Mouse (Mus musculus) small intestine, adult 2 months (tissue): ENCODE data around the gene Tenm3. TPM values are rescaled to one million over a fixed set of nuclear protein-coding genes. Genes with fewer than 3 reads are reported as not detected.

Source experiments
- H3K27ac ChIP-seq: fragments of 200-500 bp; 2 replicates; pipeline ENCODE4 v1.5.1; 2012; ENCODE audit warnings: low read depth, low read length, control low read depth, inconsistent platforms; ENCODE audit not compliant: insufficient read depth
- H3K27me3 ChIP-seq: fragments of 200-500 bp; 2 replicates; pipeline ENCODE4 v1.6.1; 2012; ENCODE audit warnings: mild to moderate bottlenecking, moderate library complexity, low read length, inconsistent platforms; ENCODE audit not compliant: control insufficient read depth, insufficient read depth
- H3K36me3 ChIP-seq: fragments of 200-500 bp; 2 replicates; pipeline ENCODE4 v1.6.1; 2012; ENCODE audit warnings: mild to moderate bottlenecking, low read length, control low read depth, inconsistent platforms; ENCODE audit not compliant: control insufficient read depth, insufficient read depth
- H3K4me1 ChIP-seq: fragments of 200-500 bp; 2 replicates; pipeline ENCODE4 v1.6.1; 2012; ENCODE audit warnings: low read length, inconsistent platforms, mixed read lengths; ENCODE audit not compliant: control insufficient read depth, insufficient read depth, insufficient read length
- H3K4me3 ChIP-seq: fragments of 200-500 bp; 2 replicates; pipeline ENCODE4 v1.5.1; 2012; ENCODE audit warnings: low read depth, mild to moderate bottlenecking, control low read depth, inconsistent platforms, low read length, moderate library complexity
- CTCF ChIP-seq: fragments of 200-500 bp; IDR thresholded peaks from 2 replicates; pipeline ENCODE4 v1.5.1; 2012; ENCODE audit warnings: low read depth, mild to moderate bottlenecking, control low read depth, inconsistent platforms, low read length, moderate library complexity, mixed read lengths; ENCODE audit not compliant: insufficient replicate concordance, insufficient read length; ENCODE audit errors: extremely low read depth
- POLR2A ChIP-seq: fragments of 200-500 bp; IDR thresholded peaks from 2 replicates; pipeline ENCODE4 v1.6.1; 2012; ENCODE audit warnings: low read depth, mild to moderate bottlenecking, control low read depth, inconsistent platforms, low read length, moderate library complexity
- WGBS: fragments of 180-500 bp; shearing (Covaris S2); methylation state at CpG from one replicate; pipeline ENCODE4 v1.1.7; 2018; 5-methylcytosine and 5-hydroxymethylcytosine counted together
- polyA plus RNA-seq: library from polyadenylated mRNA; depleted of rRNA; stranded (reverse); fragments of >200 nt; gene quantifications from 2 replicates; pipeline ENCODE4 v1.2.3, GENCODE M21; 2012

The Tenm3 gene
- polyA plus RNA-seq, 1 experiment: 1.6 TPM

DNA sequence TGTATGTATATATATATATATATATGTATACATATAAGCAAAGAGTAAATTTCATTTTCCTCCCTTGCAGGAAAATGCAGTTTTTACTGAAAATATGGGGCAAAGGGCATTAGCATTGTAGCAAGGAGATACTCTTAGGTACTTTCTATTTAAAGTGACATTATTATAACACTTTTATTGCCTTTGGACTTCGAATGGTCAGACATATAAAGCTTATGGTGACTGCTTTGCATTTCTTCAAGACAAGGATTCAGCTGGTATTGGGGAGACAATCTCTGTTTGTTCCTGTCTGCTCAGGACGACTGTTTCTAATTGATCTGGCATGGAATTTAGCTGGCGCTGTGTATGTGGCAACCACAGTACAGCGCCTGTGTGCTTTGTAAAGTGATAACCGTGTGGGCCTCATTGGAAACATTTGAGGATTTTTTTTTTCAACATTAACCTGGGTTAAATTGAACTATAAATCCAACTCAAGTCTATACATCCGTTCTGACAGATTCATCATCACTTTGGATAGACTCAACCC, 5.4 kb upstream of the Tenm3 start:
- no peaks in the 10 kb centered on the region for H3K36me3 ChIP-seq
- 33% methylated on average over 6 of the region's 6 CpGs for WGBS
- no peak overlapping the region for H3K4me3 ChIP-seq
- H3K27me3 ChIP-seq: peaks cover 8% of the 10 kb centered on the region; the same call in 1 of the 2 replicates
- no peak overlapping the region for H3K27ac ChIP-seq
- H3K4me1 ChIP-seq: peaks cover 2% of the 10 kb centered on the region; the same call in 1 of the 2 replicates
- TF ChIP-seq CTCF (no peak), POLR2A (no peak)

DNA sequence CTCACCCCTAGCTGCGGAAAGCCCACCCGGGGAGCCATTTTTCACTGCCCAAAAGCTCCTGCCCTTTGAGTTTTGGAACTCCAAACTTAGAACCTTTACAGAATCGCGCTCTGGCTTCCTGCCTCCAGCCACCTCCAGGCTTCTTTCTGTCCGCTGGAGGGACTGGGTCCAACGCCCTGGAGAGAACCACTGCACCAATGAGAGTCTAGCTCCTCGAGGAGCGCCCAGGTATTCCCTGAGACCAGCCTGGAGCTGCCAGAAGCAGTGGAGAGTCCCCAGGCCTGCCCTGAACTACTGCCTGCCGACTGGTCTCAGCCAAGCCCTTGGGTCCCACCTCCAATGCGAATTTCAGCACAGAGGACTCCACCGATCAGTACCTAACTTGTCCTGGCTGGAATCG, 1.2 kb upstream of the Tenm3 start:
- 29% methylated on average over 12 of the region's 12 CpGs for WGBS
- H3K36me3 ChIP-seq: no peaks in the 10 kb centered on the region
- H3K4me1 ChIP-seq: peaks cover 2% of the 10 kb centered on the region; the same call in 1 of the 2 replicates
- H3K27ac ChIP-seq: no peak overlapping the region
- peaks cover 14% of the 10 kb centered on the region for H3K27me3 ChIP-seq
- H3K4me3 ChIP-seq: no peak overlapping the region
- TF ChIP-seq POLR2A: no peak
- TF ChIP-seq CTCF: no peak

DNA sequence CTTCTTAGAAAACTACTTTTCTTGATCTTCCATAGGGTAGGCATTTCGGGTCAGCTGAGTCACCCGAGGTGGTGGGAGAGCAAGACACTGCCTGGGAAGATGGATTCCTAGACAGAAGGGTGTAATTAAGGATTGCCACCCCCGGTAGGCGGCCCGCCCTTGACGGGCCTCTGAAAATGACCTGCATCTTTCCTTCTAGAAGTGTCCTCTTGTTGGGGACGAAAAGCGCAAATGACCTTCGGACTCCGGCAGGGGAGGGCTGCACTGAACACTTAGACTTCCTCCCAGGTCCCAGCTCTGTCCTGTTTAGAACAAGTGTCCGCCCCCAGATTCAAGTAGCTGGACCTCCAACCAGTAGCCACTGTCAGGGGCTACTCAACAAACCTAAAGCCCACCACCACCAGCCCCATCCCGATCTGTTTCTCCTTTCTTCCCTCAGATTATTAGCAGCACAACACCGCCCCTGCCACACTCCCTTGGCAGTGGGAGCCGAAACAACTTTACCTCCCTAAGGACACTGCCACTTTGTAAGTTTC, 687 bp upstream of the Tenm3 start:
- Histone ChIP-seq H3K4me1 (peaks cover 2% of the 10 kb centered on the region; the same call in 1 of the 2 replicates), H3K27ac (no peak overlapping the region), H3K27me3 (peaks cover 14% of the 10 kb centered on the region), H3K4me3 (peak overlapping the region; percentile 70; the same call in 1 of the 2 replicates), H3K36me3 (no peaks in the 10 kb centered on the region)
- TF ChIP-seq POLR2A (no peak), CTCF (no peak)
- 3% methylated on average over 14 of the region's 14 CpGs for WGBS

DNA sequence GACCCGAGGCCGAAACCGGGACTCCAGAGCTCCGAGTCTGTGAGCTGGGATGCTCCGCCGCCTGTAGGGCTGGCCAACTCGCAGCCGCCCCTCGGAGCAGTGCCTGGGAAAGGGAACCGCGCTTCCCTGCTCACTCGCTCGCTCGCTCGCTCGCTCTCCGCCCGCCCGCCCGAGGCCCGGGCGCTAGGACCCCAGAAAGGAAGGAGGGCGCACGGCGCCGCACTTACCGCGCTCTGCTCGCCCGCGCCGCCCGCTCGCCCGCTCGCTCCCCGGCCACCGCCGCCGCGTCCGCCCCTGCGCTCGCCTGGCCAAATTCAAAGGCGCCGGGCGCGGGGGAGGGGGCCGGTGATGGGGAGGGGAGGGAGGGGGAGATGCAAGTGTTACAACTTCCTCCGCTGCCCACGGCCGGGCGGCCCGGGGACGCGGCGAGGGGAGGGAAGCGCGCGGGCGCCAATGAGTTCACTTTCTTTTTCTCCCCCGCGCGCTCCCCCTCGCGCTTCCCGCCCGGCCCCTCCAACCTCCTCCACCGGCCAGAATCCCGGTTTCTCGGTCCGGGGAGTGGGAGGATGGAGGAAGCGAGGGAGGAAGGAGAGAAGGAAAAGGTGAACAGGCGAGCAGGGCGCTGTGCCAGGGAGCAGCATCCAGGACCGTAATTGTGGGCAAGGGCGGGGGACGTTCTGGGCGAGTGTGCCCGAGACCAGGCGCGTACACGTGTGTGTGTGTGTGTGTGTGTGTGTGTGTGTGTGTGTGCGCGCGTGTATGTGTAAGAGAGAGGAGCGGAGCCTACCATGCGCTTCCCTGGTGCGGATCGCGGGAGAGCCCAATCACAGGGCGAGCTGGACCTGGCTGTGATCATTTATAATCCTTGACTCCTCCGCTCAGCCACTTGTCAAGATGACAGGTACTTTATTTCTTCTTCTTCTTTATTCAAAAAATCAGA, 490 bp downstream of the Tenm3 start:
- WGBS: under 1% methylated on average over 61 of the region's 93 CpGs
- H3K36me3 ChIP-seq: no peaks in the 10 kb centered on the region
- TF ChIP-seq CTCF (no peak), POLR2A (no peak; the same call in 1 of the 2 replicates)
- H3K27me3 ChIP-seq: peaks cover 14% of the 10 kb centered on the region
- H3K27ac ChIP-seq: peak overlapping the region; percentile 21; the same call in 1 of the 2 replicates
- peak overlapping the region; percentile 70 for H3K4me3 ChIP-seq
- no peaks in the 10 kb centered on the region for H3K4me1 ChIP-seq

DNA sequence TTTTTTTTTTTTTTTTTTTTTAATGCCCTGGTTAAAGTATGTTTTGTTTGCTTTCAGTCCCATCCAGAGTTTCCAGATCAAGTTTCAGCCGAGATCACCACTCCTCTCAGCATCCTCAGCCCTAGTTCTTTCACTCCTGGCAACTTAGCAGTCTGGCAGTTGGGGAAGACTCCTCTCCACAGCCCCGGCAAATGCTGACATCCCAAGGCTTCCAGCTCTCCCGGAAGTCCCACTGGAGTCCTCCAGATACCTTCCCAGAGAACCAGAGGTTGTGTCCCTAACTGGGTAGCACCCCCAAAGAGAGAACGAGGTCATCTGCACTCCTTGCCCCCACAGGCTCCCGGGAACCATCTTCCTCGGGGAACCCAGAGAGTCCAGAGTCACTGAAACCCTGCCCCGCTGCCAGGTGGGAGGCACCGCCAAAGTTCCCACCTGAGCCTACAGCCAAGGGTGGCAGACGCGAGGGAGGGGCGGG, 1.2 kb downstream of the Tenm3 start:
- Histone ChIP-seq H3K36me3 (no peaks in the 10 kb centered on the region), H3K27me3 (peaks cover 14% of the 10 kb centered on the region), H3K27ac (peak overlapping the region; percentile 21; the same call in 1 of the 2 replicates), H3K4me3 (peak overlapping the region; percentile 70), H3K4me1 (no peaks in the 10 kb centered on the region)
- WGBS: under 1% methylated on average over 11 of the region's 11 CpGs
- no peak for TF ChIP-seq POLR2A
- no peak for TF ChIP-seq CTCF

DNA sequence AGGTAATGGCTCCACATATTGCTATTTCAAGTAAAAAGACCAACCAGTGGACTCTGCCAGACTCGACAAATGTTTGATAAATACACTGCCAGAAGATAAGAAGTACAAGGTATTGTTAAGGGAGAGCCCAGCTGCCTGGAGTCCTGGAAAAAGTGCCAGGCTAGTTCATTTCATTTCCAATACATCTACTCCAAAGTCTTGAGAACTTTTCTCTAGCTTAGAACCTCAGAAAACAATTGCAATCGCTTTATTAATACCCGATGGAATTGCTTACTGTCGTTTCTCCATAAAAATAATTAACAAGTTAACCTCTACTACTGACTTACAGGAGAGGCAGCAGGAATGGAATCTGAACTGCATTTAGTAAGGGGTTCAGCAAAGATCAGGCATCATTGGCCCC, 1.7 kb downstream of the Tenm3 start:
- Histone ChIP-seq H3K4me1 (no peaks in the 10 kb centered on the region), H3K4me3 (no peak overlapping the region), H3K27me3 (peaks cover 14% of the 10 kb centered on the region), H3K27ac (no peak overlapping the region), H3K36me3 (no peaks in the 10 kb centered on the region)
- TF ChIP-seq POLR2A: no peak
- no peak for TF ChIP-seq CTCF
- 11% methylated on average over 4 of the region's 4 CpGs for WGBS

DNA sequence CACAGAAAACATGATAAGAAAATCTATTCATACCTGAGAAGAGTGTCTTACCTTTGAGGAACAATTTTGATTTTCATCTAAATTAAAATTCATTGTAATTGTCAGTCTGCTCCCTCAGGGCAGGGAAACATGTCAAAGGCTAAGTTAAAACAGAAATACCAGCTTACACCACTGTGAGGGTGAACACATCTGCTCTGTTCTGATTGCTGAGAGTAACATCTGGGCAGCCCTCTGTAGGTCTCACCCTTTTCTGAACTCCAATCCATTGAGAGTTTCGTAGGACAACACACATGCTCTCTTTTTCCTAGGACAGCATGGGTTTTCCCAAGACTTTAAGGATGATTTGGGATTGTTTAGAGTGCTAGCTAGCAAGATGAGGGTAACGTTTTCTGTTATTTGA, 8.0 kb downstream of the Tenm3 start:
- Histone ChIP-seq H3K27ac (no peak overlapping the region), H3K4me3 (no peak overlapping the region), H3K27me3 (no peaks in the 10 kb centered on the region), H3K4me1 (no peaks in the 10 kb centered on the region), H3K36me3 (no peaks in the 10 kb centered on the region)
- 83% methylated on average over 2 of the region's 2 CpGs for WGBS
- TF ChIP-seq CTCF (no peak), POLR2A (no peak)
